Mouse (Mus musculus) MEL (cell line): Measurements from ENCODE around the gene Ube2d3. TPM values are rescaled to one million over a fixed set of nuclear protein-coding genes. Genes with fewer than 3 reads are reported as not detected.

Experiments used
- DNase-seq: peaks from one replicate; pipeline ENCODE4 v3.0.0; 2011; ENCODE audit warnings: low read depth, low spot score
- H3K27ac ChIP-seq: 2 replicates; pipeline ENCODE4 v1.5.1; 2012; ENCODE audit warnings: low read depth, mild to moderate bottlenecking, control low read depth, low read length, moderate library complexity; ENCODE audit not compliant: control insufficient read depth
- H3K27me3 ChIP-seq, 2 experiments: fragments of 150-350 bp in 1 of 2; sonication (generic) in 1 of 2; 2 replicates each; pipeline ENCODE4 v1.6.1; 2012; ENCODE audit warnings: low read length in 2 of 2, mild to moderate bottlenecking in 2 of 2, improper control_type of control experiment in 1 of 2, moderate library complexity in 1 of 2; ENCODE audit not compliant: insufficient read depth in 2 of 2, control insufficient read depth in 1 of 2
- H3K36me3 ChIP-seq, 2 experiments: 2 replicates each; pipeline ENCODE4 v1.6.1; 2012 to 2014; ENCODE audit warnings: low read length in 2 of 2, improper control_type of control experiment in 1 of 2, inconsistent platforms in 1 of 2, mild to moderate bottlenecking in 1 of 2; ENCODE audit not compliant: insufficient read depth in 2 of 2, control insufficient read depth in 1 of 2
- H3K4me1 ChIP-seq, 2 experiments: fragments of 150-350 bp in 1 of 2; sonication (generic) in 1 of 2; 2 replicates each; pipeline ENCODE4 v1.6.1; 2012; ENCODE audit warnings: low read length in 2 of 2, improper control_type of control experiment in 1 of 2, mild to moderate bottlenecking in 1 of 2; ENCODE audit not compliant: insufficient read depth in 2 of 2, control insufficient read depth in 1 of 2
- H3K4me3 ChIP-seq, 2 experiments: fragments of 150-350 bp in 1 of 2; sonication (generic) in 1 of 2; 2 replicates each; pipeline ENCODE4 v1.5.1; 2012; ENCODE audit warnings: low read depth in 2 of 2, low read length in 2 of 2, mild to moderate bottlenecking in 2 of 2, moderate library complexity in 2 of 2, control low read depth in 1 of 2, improper control_type of control experiment in 1 of 2; ENCODE audit not compliant: control insufficient read depth in 1 of 2, insufficient read depth in 1 of 2
- H3K79me2 ChIP-seq: 2 replicates; pipeline ENCODE4 v1.6.1; 2012; ENCODE audit warnings: mild to moderate bottlenecking, low read length, moderate library complexity; ENCODE audit not compliant: control insufficient read depth, poor library complexity, insufficient read depth
- H3K9ac ChIP-seq: 2 replicates; pipeline ENCODE4 v1.6.1; 2012; ENCODE audit warnings: low read depth, mild to moderate bottlenecking, control low read depth, low read length, moderate library complexity; ENCODE audit not compliant: control insufficient read depth, poor library complexity, severe bottlenecking
- H3K9me3 ChIP-seq: fragments of 150-350 bp; sonication (generic); replicated peaks from 2 replicates; pipeline ENCODE4 v1.6.1; 2012; ENCODE audit warnings: mild to moderate bottlenecking, low read length, improper control_type of control experiment, moderate library complexity; ENCODE audit not compliant: insufficient read depth
- CHD2 ChIP-seq: IDR thresholded peaks from 2 replicates; pipeline ENCODE4 v1.6.1; 2011; ENCODE audit warnings: low read length, improper control_type of control experiment
- CTCF ChIP-seq, 3 experiments: IDR thresholded peaks in 2 of 3; conservative IDR thresholded peaks in 1 of 3; 2 replicates each; pipeline ENCODE4 v1.5.1; 2011 to 2012; ENCODE audit warnings: low read length in 3 of 3, low read depth in 2 of 3, mild to moderate bottlenecking in 2 of 3, improper control_type of control experiment in 1 of 3, inconsistent platforms in 1 of 3, mixed read lengths in 1 of 3, moderate library complexity in 1 of 3; ENCODE audit not compliant: control insufficient read depth in 1 of 3, insufficient read depth in 1 of 3, poor library complexity in 1 of 3, severe bottlenecking in 1 of 3
- ETS1 ChIP-seq: IDR thresholded peaks from 2 replicates; pipeline ENCODE4 v1.6.1; 2012; ENCODE audit warnings: low read depth, mild to moderate bottlenecking, inconsistent platforms, low read length, improper control_type of control experiment, moderate library complexity
- HCFC1 ChIP-seq: IDR thresholded peaks from 2 replicates; pipeline ENCODE4 v1.6.1; 2012; ENCODE audit warnings: low read depth, mild to moderate bottlenecking, inconsistent platforms, low read length, improper control_type of control experiment, moderate library complexity
- KAT2A ChIP-seq: conservative IDR thresholded peaks from 2 replicates; pipeline ENCODE4 v1.6.1; 2012; ENCODE audit warnings: low read depth, low read length, improper control_type of control experiment, inconsistent platforms
- MAFK ChIP-seq: IDR thresholded peaks from 2 replicates; pipeline ENCODE4 v1.6.1; 2011; ENCODE audit warnings: low read depth, mild to moderate bottlenecking, low read length, improper control_type of control experiment, borderline replicate concordance
- MAX ChIP-seq: IDR thresholded peaks from 2 replicates; pipeline ENCODE4 v1.6.1; 2011; ENCODE audit warnings: low read length, improper control_type of control experiment
- MXI1 ChIP-seq: IDR thresholded peaks from 2 replicates; pipeline ENCODE4 v1.6.1; 2011; ENCODE audit warnings: mild to moderate bottlenecking, low read depth, low read length, improper control_type of control experiment
- MYB ChIP-seq: IDR thresholded peaks from 2 replicates; pipeline ENCODE4 v1.6.1; 2011; ENCODE audit warnings: mild to moderate bottlenecking, low read depth, low read length, improper control_type of control experiment
- NRF1 ChIP-seq: IDR thresholded peaks from 2 replicates; pipeline ENCODE4 v1.6.1; 2014; ENCODE audit warnings: low read depth, mild to moderate bottlenecking, inconsistent platforms, low read length, improper control_type of control experiment, moderate library complexity; ENCODE audit not compliant: poor library complexity, insufficient read depth, severe bottlenecking
- POLR2A ChIP-seq, 2 experiments: IDR thresholded peaks; 2 replicates each; pipeline ENCODE4 v1.6.1; 2011 to 2012; ENCODE audit warnings: low read length in 2 of 2, mild to moderate bottlenecking in 2 of 2, control low read depth in 1 of 2, improper control_type of control experiment in 1 of 2, low read depth in 1 of 2, moderate library complexity in 1 of 2; ENCODE audit not compliant: control insufficient read depth in 1 of 2, insufficient read depth in 1 of 2, poor library complexity in 1 of 2
- POLR2AphosphoS2 ChIP-seq: IDR thresholded peaks from 2 replicates; pipeline ENCODE4 v1.6.1; 2011; ENCODE audit warnings: low read length, improper control_type of control experiment
- RAD21 ChIP-seq: IDR thresholded peaks from 2 replicates; pipeline ENCODE4 v1.6.1; 2011; ENCODE audit warnings: mild to moderate bottlenecking, low read depth, low read length, improper control_type of control experiment
- RCOR1 ChIP-seq: IDR thresholded peaks from 2 replicates; pipeline ENCODE4 v1.6.1; 2012; ENCODE audit warnings: low read depth, mild to moderate bottlenecking, inconsistent platforms, low read length, improper control_type of control experiment
- TCF12 ChIP-seq: IDR thresholded peaks from 2 replicates; pipeline ENCODE4 v1.6.1; 2014; ENCODE audit warnings: low read depth, mild to moderate bottlenecking, inconsistent platforms, low read length, improper control_type of control experiment, moderate library complexity
- USF1 ChIP-seq: IDR thresholded peaks from 2 replicates; pipeline ENCODE4 v1.6.1; 2014; ENCODE audit warnings: low read depth, mild to moderate bottlenecking, inconsistent platforms, low read length, improper control_type of control experiment, moderate library complexity
- ZC3H11A ChIP-seq: IDR thresholded peaks from 2 replicates; pipeline ENCODE4 v1.6.1; 2012; ENCODE audit warnings: low read depth, mild to moderate bottlenecking, inconsistent platforms, low read length, improper control_type of control experiment
- polyA plus RNA-seq, 2 experiments: library from polyadenylated mRNA; stranded (reverse) in 1 of 2; unstranded in 1 of 2; fragments of >175 nt in 1 of 2; fragments of >200 nt in 1 of 2; gene quantifications; 2 replicates each; pipeline versions ENCODE4 v1.2.1 to v1.2.4; 2012; ENCODE audit warnings: low replicate concordance in 2 of 2, low read depth in 1 of 2; ENCODE audit not compliant: insufficient read length in 2 of 2, insufficient read depth in 1 of 2, missing spikeins in 1 of 2
- total RNA-seq: library from RNA; depleted of rRNA; stranded (reverse); fragments of 300-350 nt; gene quantifications from 2 replicates; pipeline ENCODE4 v1.2.3, GENCODE M21; 2012

The Ube2d3 gene
- total and polyA plus RNA-seq, 3 experiments: 40.9 to 432 (median 340) TPM

- peaks cover 50% of the 10 kb centered on the region for H3K79me2 ChIP-seq
- peaks cover 51 to 76% of the 10 kb centered on the region in 2 experiments for H3K36me3 ChIP-seq
- H3K4me1 ChIP-seq: peaks cover 9 to 27% of the 10 kb centered on the region in 2 experiments
- DNase-seq: no peak
- no peak overlapping the region for H3K9ac ChIP-seq
- TF ChIP-seq RCOR1: no peak
- TF ChIP-seq MXI1: no peak
- no peak for TF ChIP-seq HCFC1
- no peak for TF ChIP-seq NRF1
- TF ChIP-seq CHD2: no peak
- TF ChIP-seq POLR2AphosphoS2: no peak
- no peak for TF ChIP-seq POLR2A (IDR thresholded peaks at IDR 0.05; ENCODE audit: control insufficient read depth in 1 of 2, insufficient read depth in 1 of 2, low read depth in 1 of 2, low read length in 2 of 2, poor library complexity in 1 of 2)
- no peak for TF ChIP-seq KAT2A
- TF ChIP-seq TCF12: no peak
- no peak for TF ChIP-seq MYB
- no peak for TF ChIP-seq MAFK
- TF ChIP-seq MAX: no peak
- H3K27me3 ChIP-seq: no peaks in the 10 kb centered on the region
- H3K9me3 ChIP-seq: no peaks in the 10 kb centered on the region
- H3K4me3 ChIP-seq: no peak overlapping the region
- H3K27ac ChIP-seq: no peak overlapping the region
These were observed 7.0 kb downstream of the Ube2d3 start for GRCm38 (mm10) chr3:135444930-135445329.

GRCm38 (mm10) chr3:135458981-135459380 is 21.0 kb downstream of the Ube2d3 start:
- Histone ChIP-seq H3K79me2 (peaks cover 5% of the 10 kb centered on the region), H3K9ac (no peak overlapping the region), H3K9me3 (no peaks in the 10 kb centered on the region), H3K36me3 (peaks cover 10 to 77% of the 10 kb centered on the region in 2 experiments), H3K27me3 (no peaks in the 10 kb centered on the region), H3K27ac (no peak overlapping the region), H3K4me3 (no peak overlapping the region), H3K4me1 (no peaks in the 10 kb centered on the region)
- TF ChIP-seq ETS1: no peak
- no peak for TF ChIP-seq USF1
- no peak for TF ChIP-seq ZC3H11A
- TF ChIP-seq CTCF (IDR thresholded peaks at IDR 0.05 in 2 of 3, conservative IDR thresholded peaks at IDR 0.05 in 1 of 3; ENCODE audit: control insufficient read depth in 1 of 3, insufficient read depth in 1 of 3, low read depth in 2 of 3, low read length in 3 of 3, poor library complexity in 1 of 3, severe bottlenecking in 1 of 3): no peak
- DNase-seq: no peak

DNA sequence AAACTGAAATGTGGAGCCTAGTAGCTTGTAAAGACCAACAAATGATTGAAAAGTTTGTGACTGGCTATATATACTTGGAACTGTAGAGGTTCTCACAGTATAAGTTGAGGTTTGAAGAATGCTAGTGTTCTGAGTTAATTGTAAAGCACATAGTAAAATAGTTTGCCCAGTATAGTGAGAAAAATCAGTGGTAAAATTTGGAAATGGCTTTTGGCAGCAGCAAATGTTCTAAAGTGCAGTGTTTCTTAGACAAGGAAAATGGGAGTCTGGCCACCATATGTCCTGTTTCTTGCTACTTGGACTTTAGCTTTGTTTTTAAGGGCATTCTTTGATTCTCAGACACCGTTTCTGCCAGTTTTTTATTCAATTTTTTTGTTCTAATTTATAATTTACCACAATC is 30.5 kb downstream of the Ube2d3 start:
- TF ChIP-seq POLR2AphosphoS2 (0 out of 2 replicates have a peak, but pooled peaks have one; percentile 4), NRF1 (no peak), RAD21 (no peak)

More for the DNA sequence above, 30.5 kb downstream of the Ube2d3 start:
- no peaks in the 10 kb centered on the region for H3K9me3 ChIP-seq
- H3K9ac ChIP-seq: no peak overlapping the region
- H3K4me3 ChIP-seq: no peak overlapping the region
- H3K36me3 ChIP-seq: peaks cover 11 to 18% of the 10 kb centered on the region in 2 experiments
- no peak for DNase-seq
- H3K27ac ChIP-seq: no peak overlapping the region
- H3K79me2 ChIP-seq: no peaks in the 10 kb centered on the region
- 0 out of 4 replicates have a peak, but pooled peaks cover 0 to 2% of the 10 kb centered on the region in 2 experiments for H3K4me1 ChIP-seq
- H3K27me3 ChIP-seq: no peaks in the 10 kb centered on the region
